Mouse (Mus musculus) mouse embryonic stem cell (cell line): Measurements from ENCODE around the gene Gm7029.
"Not testable (repeated sequence)": the region's sequence is repeated elsewhere in the genome, so short reads cannot be mapped to it uniquely, and the experiment has no call there.

Experiments
- in situ Hi-C, 2 experiments: fragments of 300-500 bp; cut with MboI; formaldehyde crosslinking; loops; 1 replicate in 1 of 2; 3 replicates in 1 of 2; pipeline ENCODE4 v1.14.3; 2019 to 2020; ENCODE audit warnings: low sequenced_read_pairs in 2 of 2, low pct_unique_long_range_greater_than_20kb in 1 of 2, mixed read lengths in 1 of 2; ENCODE audit not compliant: unreplicated experiment in 1 of 2

The Gm7029 gene

DNA sequence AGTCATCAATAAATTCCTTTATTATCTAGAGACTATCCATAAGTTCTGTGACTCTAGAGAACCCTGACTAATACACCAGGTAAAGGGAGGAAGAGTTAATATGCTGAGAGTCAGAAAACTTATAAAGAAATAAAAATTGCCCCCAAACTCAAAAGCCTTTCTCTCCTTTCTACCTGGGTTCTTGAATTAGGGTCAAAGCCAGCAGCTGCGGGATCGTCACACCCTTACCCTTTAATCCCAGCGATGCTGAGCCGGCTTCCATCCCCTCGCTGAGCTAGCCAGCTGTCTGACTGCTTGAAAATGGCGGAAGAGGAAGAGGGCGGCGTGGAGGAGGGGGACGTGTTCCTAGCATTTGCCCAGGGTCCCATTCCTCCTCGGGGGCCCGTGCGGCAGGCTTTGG lies at the start of gene Gm7029:
Gene Gm7029, plus strand, starts transcription at position 301 of the 400 bp plus-strand sequence.
- in situ Hi-C loops: not testable (repeated sequence)

DNA sequence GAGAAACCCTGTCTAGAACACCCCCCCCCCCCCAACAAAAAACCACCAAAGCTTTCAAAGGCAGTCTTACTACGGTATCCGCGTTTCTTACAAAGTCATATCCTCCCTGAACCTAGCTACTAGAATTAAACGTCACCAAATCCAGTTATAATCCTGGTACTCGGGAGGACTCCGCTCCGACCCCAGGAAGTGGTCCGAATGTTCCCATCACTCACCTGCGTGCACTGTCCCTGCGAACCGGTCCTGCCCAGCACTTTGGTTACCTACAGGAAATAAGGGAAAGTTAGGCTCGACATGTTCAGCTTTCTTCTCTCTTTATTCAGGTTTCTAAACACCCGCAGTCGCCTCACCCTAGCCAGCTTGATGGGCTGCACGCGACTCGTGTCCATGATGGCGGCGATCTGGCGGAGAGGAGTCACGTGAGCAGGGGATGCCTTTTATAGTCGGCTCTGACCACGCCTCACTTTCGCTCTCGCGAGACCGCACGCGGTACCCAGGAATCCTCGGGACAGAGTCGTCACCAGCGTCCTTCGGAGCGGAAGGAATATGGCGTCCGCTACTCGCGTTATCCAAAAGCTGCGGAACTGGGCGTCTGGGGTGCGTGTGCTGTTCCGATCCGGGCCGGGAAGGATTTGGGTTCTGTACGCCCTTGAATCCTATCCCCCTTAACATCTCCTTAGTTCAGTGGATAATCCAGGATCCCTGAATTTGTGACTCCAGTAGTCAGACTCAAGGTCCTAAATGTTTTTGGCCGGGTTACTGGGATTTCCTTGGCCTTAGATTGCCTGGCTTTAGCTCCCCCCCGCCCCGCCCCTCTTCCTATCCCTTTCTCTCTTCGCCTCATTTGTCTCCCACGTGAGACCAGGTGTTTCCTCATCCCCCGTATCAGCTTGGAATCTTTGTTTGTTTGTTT lies 49.3 kb upstream of the Gm7029 start, which contains the start of the genes Rps28 and Ndufa7:
Gene Rps28, minus strand, starts transcription at position 479 of the 913 bp plus-strand sequence.
Gene Ndufa7, plus strand, starts transcription at position 489 of the 913 bp plus-strand sequence.
- in situ Hi-C loops: loop anchor here in 1 of 2 experiments (25.0 kb wide), 1 partner anchor 937 kb away; the partner anchor contains the start of gene Zfp870

DNA sequence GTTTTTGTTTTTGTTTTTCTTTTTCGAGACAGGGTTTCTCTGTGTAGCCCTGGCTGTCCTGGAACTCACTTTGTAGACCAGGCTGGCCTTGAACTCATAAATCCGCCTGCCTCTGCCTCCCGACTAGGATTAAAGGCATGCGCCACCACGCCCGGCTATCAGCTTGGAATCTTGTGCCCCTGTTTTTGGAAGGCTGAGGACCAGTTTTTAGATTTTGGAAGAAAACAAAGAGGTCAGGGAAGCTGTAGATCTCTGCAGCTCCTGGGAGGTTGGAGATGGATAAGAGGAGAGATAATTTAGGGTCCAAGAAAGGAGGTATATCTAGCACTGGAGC lies 48.7 kb upstream of the Gm7029 start:
- in situ Hi-C loops: loop anchor here in 1 of 2 experiments (25.0 kb wide), 1 partner anchor 938 kb away; the partner anchor contains the start of gene Zfp870

DNA sequence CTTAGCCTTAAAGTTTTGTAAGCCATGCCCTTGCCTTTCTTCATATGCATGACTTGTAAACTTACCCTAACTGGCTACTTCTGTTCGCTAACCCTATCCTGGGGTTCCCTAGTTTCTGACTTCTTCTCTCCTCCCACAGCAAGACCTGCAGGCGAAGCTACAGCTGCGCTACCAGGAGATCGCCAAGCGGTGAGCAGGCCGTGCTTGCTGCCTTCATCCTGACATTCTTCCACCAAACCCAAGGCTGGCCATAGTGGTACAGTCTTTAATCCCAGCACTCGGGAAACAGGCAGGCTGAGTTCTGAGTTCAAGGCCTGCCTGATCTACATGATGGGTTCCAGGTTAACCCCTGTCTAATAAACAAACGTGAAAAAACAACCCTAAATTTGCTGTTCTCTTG lies 48.2 kb upstream of the Gm7029 start:
- in situ Hi-C loops: no loop called here

DNA sequence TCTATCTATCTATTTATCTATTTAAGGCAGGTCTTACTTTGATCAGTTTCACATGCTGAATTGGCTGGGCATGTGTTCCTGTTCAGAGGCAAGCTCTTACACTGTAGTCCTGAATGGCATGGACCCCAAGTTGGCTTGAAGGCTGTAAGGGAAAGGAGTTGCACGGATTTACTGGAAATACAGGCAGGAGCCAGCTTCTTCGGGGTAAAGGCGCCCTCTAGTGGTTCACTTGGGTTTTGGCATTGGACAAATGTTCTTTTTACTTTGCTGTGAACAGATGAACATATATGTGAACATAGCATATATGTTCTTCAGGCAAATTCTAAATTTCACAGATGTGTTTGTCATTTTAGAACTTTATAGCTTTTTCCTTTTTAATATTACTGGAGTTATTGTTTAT lies 46.8 kb upstream of the Gm7029 start:
- in situ Hi-C loops: no loop called here

DNA sequence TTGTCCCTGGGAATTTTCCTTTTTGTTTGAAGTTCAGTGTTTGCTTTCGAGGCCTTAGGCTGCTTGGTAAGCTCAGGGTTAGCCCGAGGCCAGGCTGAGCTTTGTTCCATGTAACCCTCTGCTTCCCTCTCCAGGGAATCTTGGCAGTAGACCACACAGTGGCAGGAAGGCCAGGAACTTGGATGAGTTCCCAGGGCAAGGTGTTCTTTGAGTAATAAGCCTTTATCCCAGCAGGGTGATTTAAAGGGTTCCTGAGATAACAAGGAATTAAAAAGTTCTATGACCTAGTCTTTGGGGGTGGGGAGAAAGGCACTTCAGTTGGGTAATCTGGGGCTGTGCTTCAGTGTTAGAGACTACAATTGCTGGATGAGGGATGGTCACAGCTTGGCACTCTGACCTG lies 44.7 kb upstream of the Gm7029 start:
- in situ Hi-C loops: no loop called here

DNA sequence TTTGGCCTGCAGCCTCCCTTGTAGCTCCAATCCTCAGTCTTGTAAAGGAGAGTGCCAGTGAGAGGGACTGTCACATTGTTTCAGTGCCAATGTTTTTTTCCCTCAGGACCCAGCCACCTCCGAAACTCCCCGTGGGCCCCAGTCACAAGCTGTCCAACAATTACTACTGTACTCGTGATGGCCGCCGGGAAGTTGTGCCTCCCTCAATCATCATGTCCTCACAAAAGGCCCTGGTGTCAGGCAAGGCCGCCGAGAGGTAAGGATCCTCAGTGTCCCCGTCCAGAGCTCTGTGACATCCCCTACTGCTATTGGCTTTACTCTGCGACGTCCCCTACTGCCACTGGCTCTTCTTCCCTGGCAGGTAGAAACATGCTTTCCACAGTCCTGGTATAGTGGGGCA lies 44.1 kb upstream of the Gm7029 start:
- in situ Hi-C loops: no loop called here

DNA sequence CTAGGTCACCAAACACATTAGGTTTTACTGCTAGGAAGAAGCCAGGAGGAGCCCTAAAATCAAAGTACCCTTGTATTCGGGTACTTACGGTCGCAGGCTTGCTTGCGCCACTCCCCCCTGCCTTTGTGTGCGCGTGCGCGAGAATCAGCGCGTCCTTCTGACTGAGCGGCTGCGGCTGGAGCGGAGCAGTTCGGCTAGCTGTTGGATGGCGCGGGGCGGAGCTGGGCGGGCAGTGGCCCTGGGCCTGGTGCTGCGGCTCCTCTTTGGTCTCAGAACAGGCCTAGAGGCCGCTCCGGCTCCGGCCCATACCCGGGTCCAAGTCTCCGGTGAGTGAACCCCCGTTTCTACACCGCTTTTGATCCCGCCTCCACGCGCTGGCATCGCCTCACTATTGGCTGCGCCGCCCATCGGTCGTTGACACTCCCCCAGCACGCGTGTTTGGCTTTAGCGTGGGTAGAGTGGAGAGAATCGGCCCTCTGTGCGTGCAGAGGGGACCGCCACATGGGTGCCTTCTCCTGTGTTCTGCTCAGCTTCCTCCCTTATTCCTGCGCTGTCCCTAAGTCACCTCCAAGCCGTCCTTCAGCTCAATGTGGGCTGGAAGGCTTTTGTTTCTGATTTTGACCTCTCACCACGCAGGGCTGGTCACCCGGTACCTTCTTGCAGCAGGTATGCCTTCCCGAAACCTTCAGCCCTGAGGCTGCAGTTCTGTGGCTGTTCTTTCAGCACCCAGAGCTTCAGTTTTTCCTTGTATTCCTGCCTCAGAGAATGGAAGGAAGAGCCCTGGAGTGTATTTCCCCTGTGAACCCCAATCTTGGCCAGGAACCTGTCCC lies 30.5 kb upstream of the Gm7029 start, which contains the start of gene Cd320:
Gene Cd320, plus strand, starts transcription at position 126 of the 830 bp plus-strand sequence.
- in situ Hi-C loops: no loop called here

DNA sequence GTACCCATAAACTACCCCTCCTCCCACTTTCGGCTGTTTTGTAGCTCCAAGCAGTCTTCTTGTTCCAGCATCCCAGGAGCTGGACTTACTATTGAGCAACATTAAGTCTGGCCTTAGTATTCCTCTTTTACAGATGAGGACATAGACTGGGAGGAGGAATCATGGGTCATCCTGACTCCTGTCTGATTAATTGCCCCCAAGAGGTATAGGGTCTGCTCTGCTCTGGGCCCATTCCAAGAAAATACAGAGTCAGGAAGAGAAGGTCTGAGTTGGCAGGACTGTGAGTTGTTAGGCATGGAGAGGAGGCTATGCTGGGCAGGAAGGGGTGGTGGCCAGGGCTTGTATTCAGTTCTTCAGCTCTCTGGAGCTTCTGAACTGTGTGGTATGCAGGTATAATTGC lies 29.4 kb upstream of the Gm7029 start:
- in situ Hi-C loops: no loop called here

DNA sequence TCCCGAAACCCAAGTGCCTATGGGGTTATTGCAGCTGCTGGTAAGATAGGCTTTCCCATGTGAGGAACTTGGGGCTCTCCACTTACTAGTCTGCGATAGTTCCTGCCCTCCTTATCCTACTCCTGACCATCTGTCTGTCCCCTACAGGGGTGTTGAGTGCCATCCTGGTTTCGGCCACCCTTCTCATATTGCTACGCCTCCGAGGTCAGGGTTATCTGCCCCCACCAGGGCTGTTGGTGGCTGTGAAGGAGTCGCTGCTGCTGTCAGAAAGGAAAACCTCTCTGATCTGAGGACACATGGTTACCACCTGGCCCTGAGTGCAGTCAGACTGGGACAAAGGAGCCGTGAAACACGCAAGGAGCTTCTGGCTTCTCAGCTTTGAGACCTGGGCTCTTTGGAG lies 25.5 kb upstream of the Gm7029 start:
- in situ Hi-C loops: no loop called here

DNA sequence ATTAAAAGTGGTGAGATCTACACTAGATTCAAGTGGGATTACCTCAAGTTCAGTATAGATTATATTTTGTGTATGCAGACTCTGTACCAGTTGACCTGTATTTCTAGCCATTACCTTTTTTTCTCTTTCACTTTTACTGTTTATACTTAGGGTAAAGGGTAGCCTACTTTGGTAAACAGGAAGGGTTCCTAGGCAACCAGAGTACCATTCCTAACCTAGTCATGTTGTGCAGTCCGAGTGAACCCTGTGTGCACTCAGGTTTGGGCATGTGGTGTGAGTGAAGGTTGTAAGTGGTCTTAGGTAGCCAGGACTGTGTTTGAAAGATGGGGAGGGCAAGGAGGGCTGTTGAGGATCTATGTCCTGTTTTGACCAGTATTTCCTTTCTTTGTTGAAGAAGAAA lies 22.3 kb upstream of the Gm7029 start:
- in situ Hi-C loops: no loop called here

DNA sequence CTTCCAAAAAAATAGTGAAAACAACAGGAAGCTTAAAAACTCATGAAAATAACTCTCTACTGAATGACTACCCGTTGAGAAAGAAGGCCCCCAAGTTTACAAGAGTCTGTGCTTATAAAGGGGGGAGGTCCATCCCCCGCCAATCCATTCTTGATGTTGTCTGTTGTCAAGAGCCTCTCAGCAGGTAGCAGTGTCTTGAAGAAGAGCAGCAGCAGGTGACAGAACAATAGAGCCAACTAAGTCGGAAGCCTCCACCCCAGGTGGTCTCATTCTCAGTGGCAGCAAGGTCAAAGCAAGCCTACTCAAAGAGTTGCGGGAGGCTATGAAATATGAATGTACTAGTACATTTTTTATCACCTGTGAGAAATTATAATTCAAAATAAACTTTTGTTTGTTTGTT lies 15.8 kb upstream of the Gm7029 start:
- in situ Hi-C loops: no loop called here

DNA sequence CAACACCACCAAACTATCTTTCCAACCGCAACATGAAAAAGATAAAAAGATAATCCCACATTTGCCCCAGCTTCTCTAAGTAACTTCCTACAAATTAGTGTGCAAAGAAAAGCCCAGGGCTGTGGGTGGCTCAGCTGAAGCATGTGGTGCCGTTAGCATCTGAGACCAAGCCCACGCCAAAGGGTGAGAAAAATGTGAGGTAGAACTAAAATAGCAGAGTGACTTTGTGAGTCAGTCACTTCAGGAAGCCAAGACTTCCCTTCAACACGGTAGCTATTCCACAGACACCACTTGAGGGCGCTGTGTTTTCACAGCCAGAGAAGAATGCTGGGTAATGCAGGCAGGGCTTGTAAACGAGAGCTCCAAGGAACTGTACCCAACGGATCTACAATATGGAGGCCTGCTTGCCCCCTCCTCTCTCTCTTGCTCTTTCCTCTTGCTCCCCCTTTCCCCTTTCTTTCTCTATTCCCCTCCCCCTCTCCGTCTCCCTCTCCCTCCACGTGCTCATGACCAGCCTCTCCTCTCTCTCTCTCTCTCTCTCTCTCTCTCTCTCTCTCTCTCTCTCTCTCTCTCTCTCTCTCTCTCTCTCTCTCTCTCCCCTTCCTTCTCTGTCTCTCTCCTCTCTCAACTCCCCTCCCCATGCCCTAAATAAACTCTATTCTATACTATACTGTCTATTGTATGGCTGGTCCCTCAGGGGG lies 8.2 kb upstream of the Gm7029 start:
- in situ Hi-C loops: no loop called here

DNA sequence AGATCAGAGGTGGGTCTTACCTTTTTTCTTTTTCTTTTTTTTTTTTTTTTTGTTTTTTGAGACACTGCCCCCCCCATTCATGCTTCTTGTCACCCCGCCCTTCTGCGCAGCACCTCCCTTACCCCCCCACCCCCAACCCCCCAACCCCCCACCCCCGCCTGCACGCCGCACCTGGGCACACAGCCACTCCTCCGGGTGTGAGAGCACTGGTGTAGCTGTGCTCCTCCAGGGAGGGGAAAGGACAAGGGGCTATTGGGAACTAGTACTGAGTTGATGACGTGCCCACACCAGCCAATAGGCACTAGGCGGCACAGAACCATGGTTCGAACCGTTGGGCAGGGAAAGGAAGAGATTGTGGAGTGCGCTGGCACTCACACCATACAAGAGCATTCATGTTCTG lies 774 bp downstream of the Gm7029 start:
- in situ Hi-C loops: no loop called here

DNA sequence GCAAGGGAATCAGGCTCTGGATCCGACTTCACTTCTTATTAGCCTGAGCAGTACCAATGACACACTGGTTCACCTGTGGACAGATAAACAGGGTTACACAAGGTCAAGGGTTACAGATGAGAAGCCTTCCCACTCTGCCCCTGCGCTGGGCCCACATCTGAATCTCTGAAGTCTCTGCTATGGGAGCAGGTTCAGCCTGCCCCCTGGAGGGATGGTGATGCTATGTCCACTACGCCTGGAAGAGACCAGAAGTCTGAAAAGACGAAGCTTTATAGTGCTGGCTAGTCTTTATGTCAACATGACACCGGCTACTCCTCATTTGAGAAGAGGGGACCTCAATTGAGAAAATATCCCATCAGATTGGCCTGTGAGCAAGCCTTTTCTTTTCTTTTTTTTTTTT lies 2.2 kb downstream of the Gm7029 start:
- in situ Hi-C loops: not testable (repeated sequence)

DNA sequence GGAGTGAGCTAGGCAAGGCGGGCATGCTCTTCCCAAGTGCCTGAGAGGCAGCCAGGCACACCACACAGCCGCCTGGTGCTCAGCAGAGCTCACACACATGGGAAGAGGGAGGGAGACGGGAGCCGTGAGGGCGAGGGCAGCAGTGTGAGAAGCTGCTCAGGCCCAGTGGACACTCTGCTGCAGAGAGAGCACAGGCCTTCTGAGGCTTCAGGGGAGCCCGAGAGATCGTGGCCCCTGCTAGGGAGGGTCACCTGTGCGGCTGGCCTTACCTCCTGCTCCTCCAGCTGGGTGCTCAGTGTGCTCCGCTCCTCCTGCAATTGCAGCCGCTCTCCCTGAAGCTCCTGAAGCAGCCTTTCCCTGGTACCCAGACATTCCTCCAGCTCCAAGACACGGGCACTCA lies 10.7 kb downstream of the Gm7029 start:
- in situ Hi-C loops: not testable (repeated sequence)

DNA sequence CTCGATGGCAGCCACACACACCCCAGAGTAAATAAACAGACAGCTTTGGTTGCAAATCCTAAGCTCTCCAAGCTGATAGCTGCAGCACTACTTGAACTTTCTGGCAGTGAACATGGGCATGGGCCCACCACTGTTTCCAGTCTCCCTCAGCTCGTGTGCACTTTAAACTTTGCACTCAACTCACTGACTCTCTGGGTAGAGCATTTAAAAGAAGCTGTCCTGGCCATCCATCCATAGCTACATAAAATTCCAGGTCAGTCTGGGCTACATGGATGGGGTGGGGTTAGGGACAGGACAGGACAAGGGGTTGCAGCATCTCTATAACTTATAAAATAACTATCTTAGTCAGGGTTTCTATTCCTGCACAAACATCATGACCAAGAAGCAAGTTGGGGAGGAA lies 14.2 kb downstream of the Gm7029 start:
- in situ Hi-C loops: not testable (repeated sequence)

DNA sequence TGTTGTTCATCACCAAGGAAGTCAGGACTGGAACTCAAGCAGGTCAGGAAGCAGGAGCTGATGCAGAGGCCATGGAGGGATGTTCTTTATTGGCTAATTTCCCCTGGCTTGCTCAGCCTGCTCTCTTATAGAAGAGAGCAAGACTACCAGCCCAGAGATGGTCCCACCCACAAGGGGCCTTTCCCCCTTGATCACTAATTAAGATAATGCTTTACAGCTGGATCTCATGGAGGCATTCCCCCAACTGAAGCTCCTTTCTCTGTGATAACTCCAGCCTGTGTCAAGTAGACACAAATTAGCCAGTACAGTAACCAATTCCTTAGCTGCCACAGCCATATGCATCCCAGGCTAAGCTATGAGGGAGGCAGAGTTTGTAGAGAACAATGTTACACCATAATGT lies 14.6 kb downstream of the Gm7029 start:
- in situ Hi-C loops: not testable (repeated sequence)
